Mouse (Mus musculus): ENCODE measurements at regions not wholly inside any gene's neighbourhood (a gene's known extent, or its start where the extent isn't known, plus 50 kb on each side); places are given as distances from the start of the nearest gene placed in this dataset.

DNA sequence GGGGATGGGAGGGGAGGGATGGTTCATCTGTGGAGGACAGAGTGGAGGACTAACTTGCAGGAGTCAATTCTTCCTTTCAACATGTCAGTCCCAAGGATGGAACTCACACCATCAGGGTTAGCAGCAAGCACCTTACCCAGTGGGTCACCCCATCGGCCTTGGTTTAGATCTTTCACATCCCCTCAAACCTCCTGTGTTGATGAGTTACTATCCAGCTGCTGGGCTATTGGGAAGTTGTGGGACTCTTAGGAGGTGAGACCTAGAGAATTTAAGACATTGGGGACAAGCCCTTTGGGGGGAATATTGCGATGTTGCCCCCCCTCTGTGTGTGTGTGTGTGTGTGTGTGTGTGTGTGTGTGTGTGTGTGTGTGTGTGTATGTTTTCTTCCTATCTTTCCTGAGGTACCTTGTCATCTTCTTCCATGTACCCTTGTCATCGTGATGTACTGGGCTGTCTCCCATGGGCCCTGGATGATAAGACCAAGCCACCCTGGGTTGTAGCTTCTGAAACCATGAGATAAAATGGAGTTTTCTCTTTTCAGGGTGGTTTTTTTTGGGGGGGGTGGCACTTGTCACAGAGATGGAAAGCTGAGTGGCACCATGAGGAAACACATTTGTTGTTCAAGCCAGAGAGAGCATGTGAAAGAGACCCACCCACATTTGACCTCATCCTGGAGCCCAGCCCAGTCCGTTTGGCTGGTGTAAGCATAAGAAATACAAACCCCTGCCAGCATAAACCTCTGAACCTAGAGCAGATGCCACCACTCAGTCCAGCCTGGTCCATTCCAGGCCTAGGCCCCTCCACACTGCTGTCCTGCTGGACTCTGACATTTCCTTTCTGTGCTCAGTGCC lies 98.3 kb upstream of the Bod1 start:
- Histone ChIP-seq H3K9ac (ENCODE audit: insufficient read depth, low read depth) (no peak overlapping the region), H3K27ac (ENCODE audit: insufficient read depth, low read depth) (no peak overlapping the region), H3K79me2 (replicated peaks; ENCODE audit: control insufficient read depth, extremely low read depth, insufficient read depth, poor library complexity, severe bottlenecking) (no peaks in the 10 kb centered on the region), H3K4me2 (ENCODE audit: insufficient read depth, low read depth, poor library complexity, severe bottlenecking) (no peak overlapping the region), H3K4me3 (replicated peaks in 1 of 3; ENCODE audit: low read depth in 2 of 3, low read length in 2 of 3, poor library complexity in 1 of 3) (no peak overlapping the region), H3K27me3 (replicated peaks) (no peaks in the 10 kb centered on the region), H3K4me1 (ENCODE audit: control insufficient read depth in 1 of 2, insufficient read depth in 2 of 2) (no peaks in the 10 kb centered on the region), H3K9me3 (replicated peaks; ENCODE audit: low read length) (peaks cover 18% of the 10 kb centered on the region), H3K36me3 (replicated peaks in 1 of 2; ENCODE audit: control insufficient read depth in 1 of 2, insufficient read depth in 1 of 2, low read length in 1 of 2) (no peaks in the 10 kb centered on the region)
- TF ChIP-seq NRF1 (IDR thresholded peaks at IDR 0.05; ENCODE audit: low read depth, low read length): no peak
- TF ChIP-seq PAX5 (IDR thresholded peaks at IDR 0.05; ENCODE audit: low read length): no peak
- no peak for TF ChIP-seq USF2 (conservative IDR thresholded peaks at IDR 0.05; ENCODE audit: low read depth, low read length)
- TF ChIP-seq MXI1 (IDR thresholded peaks at IDR 0.05; ENCODE audit: low read depth, low read length): no peak
- TF ChIP-seq SIN3A (IDR thresholded peaks at IDR 0.05; ENCODE audit: low read length): no peak
- no peak for TF ChIP-seq MYC (IDR thresholded peaks at IDR 0.05; ENCODE audit: low read depth, low read length)
- TF ChIP-seq JUND (conservative IDR thresholded peaks at IDR 0.05; ENCODE audit: low read depth, low read length): no peak
- no peak for TF ChIP-seq ELF1 (IDR thresholded peaks at IDR 0.05; ENCODE audit: low read depth, low read length)
- no peak for TF ChIP-seq MAFK (IDR thresholded peaks at IDR 0.05; ENCODE audit: insufficient replicate concordance, low read length)
- TF ChIP-seq CHD1 (IDR thresholded peaks at IDR 0.05; ENCODE audit: low read depth, low read length): no peak
- no peak for TF ChIP-seq BHLHE40 (IDR thresholded peaks at IDR 0.05; ENCODE audit: low read depth, low read length)
- TF ChIP-seq NELFE (IDR thresholded peaks at IDR 0.05; ENCODE audit: low read depth, low read length): no peak
- TF ChIP-seq TBP (conservative IDR thresholded peaks at IDR 0.05; ENCODE audit: low read depth, low read length): no peak
- TF ChIP-seq UBTF (IDR thresholded peaks at IDR 0.05; ENCODE audit: low read depth, low read length): no peak
- TF ChIP-seq ZKSCAN1 (IDR thresholded peaks at IDR 0.05; ENCODE audit: borderline replicate concordance, low read depth, low read length): no peak
- TF ChIP-seq GABPA (IDR thresholded peaks at IDR 0.05; ENCODE audit: insufficient replicate concordance, low read depth, low read length): no peak
- no peak for TF ChIP-seq ETS1 (conservative IDR thresholded peaks at IDR 0.05; ENCODE audit: low read depth, low read length)
- DNase-seq (ENCODE audit: extremely low read depth): no peak
- dilution Hi-C loops (cut with MboI; ENCODE audit: extremely low pct_ligation_motif_present, extremely low pct_unique_long_range_greater_than_20kb, low sequenced_read_pairs) (no loop called here), in situ Hi-C loops (cut with MboI; ENCODE audit: low pct_ligation_motif_present, low pct_unique_long_range_greater_than_20kb, low sequenced_read_pairs) (no loop called here)

DNA sequence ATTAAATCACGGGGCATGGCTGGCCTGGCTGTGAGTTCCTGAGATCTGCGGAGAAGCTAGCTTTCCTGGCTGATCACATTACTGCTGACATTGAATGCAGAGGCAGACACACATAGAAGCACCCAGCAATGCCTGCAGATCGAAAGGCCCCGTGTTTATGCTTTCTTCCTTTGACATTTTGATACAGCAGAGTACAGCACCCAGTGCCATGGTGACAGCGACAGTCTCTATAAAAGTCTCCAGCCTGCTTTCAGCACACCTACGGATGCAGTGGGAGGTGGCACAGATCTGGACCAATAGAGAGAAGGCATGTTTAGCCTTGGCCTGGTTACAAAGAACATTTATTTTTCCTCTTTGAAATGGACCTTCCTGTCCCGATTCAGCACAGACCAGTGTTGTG lies 99.2 kb upstream of the Bod1 start:
- Histone ChIP-seq H3K4me1 (ENCODE audit: control insufficient read depth in 1 of 2, insufficient read depth in 2 of 2) (no peaks in the 10 kb centered on the region), H3K79me2 (replicated peaks; ENCODE audit: control insufficient read depth, extremely low read depth, insufficient read depth, poor library complexity, severe bottlenecking) (no peaks in the 10 kb centered on the region), H3K4me3 (replicated peaks in 1 of 3; ENCODE audit: low read depth in 2 of 3, low read length in 2 of 3, poor library complexity in 1 of 3) (no peak overlapping the region), H3K27me3 (replicated peaks) (no peaks in the 10 kb centered on the region), H3K9me3 (replicated peaks; ENCODE audit: low read length) (peaks cover 18% of the 10 kb centered on the region), H3K36me3 (replicated peaks in 1 of 2; ENCODE audit: control insufficient read depth in 1 of 2, insufficient read depth in 1 of 2, low read length in 1 of 2) (no peaks in the 10 kb centered on the region), H3K4me2 (ENCODE audit: insufficient read depth, low read depth, poor library complexity, severe bottlenecking) (no peak overlapping the region), H3K27ac (ENCODE audit: insufficient read depth, low read depth) (no peak overlapping the region), H3K9ac (ENCODE audit: insufficient read depth, low read depth) (no peak overlapping the region)
- in situ Hi-C loops (cut with MboI; ENCODE audit: low pct_ligation_motif_present, low pct_unique_long_range_greater_than_20kb, low sequenced_read_pairs): no loop called here
- DNase-seq (ENCODE audit: extremely low read depth): no peak
- dilution Hi-C loops (cut with MboI; ENCODE audit: extremely low pct_ligation_motif_present, extremely low pct_unique_long_range_greater_than_20kb, low sequenced_read_pairs): no loop called here
- TF ChIP-seq ZNF384 (IDR thresholded peaks at IDR 0.05; ENCODE audit: low read depth, low read length) (no peak), KAT2A (IDR thresholded peaks at IDR 0.05; ENCODE audit: insufficient replicate concordance, low read length) (no peak), EP300 (IDR thresholded peaks at IDR 0.05; ENCODE audit: low read length) (no peak), JUND (conservative IDR thresholded peaks at IDR 0.05; ENCODE audit: low read depth, low read length) (no peak), HCFC1 (IDR thresholded peaks at IDR 0.05; ENCODE audit: low read depth, low read length) (no peak), ETS1 (conservative IDR thresholded peaks at IDR 0.05; ENCODE audit: low read depth, low read length) (no peak), TCF12 (IDR thresholded peaks at IDR 0.05; ENCODE audit: low read depth, low read length) (no peak), UBTF (IDR thresholded peaks at IDR 0.05; ENCODE audit: low read depth, low read length) (no peak), SMC3 (IDR thresholded peaks at IDR 0.05; ENCODE audit: low read depth, low read length) (no peak), JUN (IDR thresholded peaks at IDR 0.05; ENCODE audit: insufficient read depth, low read depth, low read length) (no peak), POLR2AphosphoS2 (IDR thresholded peaks at IDR 0.05; ENCODE audit: low read depth, low read length) (no peak)

All from CH12.LX (cell line).